Mouse (Mus musculus) heart, embryonic 16.5 days (tissue): ENCODE data around the gene Cdca5. TPM values are rescaled to one million over a fixed set of nuclear protein-coding genes. Genes with fewer than 3 reads are reported as not detected.

Source experiments
- ATAC-seq: fragments of 200-750 bp; cut with Nextera tagmentation; replicated peaks from 2 replicates; pipeline ENCODE4 v1.8.0; 2017; ENCODE audit warnings: moderate number of reproducible peaks; ENCODE audit not compliant: insufficient read depth, low FRiP score; ENCODE audit errors: extremely low read depth
- H3K27ac ChIP-seq: fragments of 300-500 bp; sonication (generic); 2 replicates; pipeline ENCODE4 v1.5.1; 2014; ENCODE audit warnings: mild to moderate bottlenecking, low read length, control low read depth, moderate library complexity
- H3K27me3 ChIP-seq: fragments of 300-500 bp; sonication (generic); 2 replicates; pipeline ENCODE4 v1.6.1; 2014; ENCODE audit warnings: low read length, mixed read lengths; ENCODE audit not compliant: control insufficient read depth, insufficient read depth
- H3K36me3 ChIP-seq: fragments of 300-500 bp; sonication (generic); 2 replicates; pipeline ENCODE4 v1.6.1; 2014; ENCODE audit not compliant: control insufficient read depth, insufficient read depth
- H3K4me1 ChIP-seq: fragments of 300-500 bp; sonication (generic); 2 replicates; pipeline ENCODE4 v1.6.1; 2014; ENCODE audit warnings: low read length, mixed read lengths; ENCODE audit not compliant: control insufficient read depth, insufficient read depth
- H3K4me2 ChIP-seq: fragments of 300-500 bp; sonication (generic); 2 replicates; pipeline ENCODE4 v1.6.1; 2014; ENCODE audit warnings: low read depth, mild to moderate bottlenecking, control low read depth, low read length
- H3K4me3 ChIP-seq: fragments of 300-500 bp; sonication (generic); 2 replicates; pipeline ENCODE4 v1.5.1; 2014; ENCODE audit warnings: mild to moderate bottlenecking, control low read depth, low read length
- H3K9ac ChIP-seq: fragments of 300-500 bp; sonication (generic); 2 replicates; pipeline ENCODE4 v1.6.1; 2014; ENCODE audit warnings: low read length, control low read depth
- H3K9me3 ChIP-seq: fragments of 300-500 bp; sonication (generic); replicated peaks from 2 replicates; pipeline ENCODE4 v1.6.1; 2016; ENCODE audit warnings: low read length; ENCODE audit not compliant: control insufficient read depth
- WGBS: fragments of 180-500 bp; shearing (Covaris S2); extraction: QIAGEN DNeasy Blood & Tissue Kit; methylation state at CpG from one replicate; pipeline ENCODE4 v1.1.7; 2014; 5-methylcytosine and 5-hydroxymethylcytosine counted together
- polyA plus RNA-seq: library from polyadenylated mRNA; unstranded; fragments of >200 nt; fragmentation: Nextera tagmentation; extraction: Ambion mirVana; gene quantifications from 2 replicates; pipeline ENCODE4 v1.2.1, GENCODE M21; 2015

Gene Cdca5
- polyA plus RNA-seq, 1 experiment from 2014 or later = 28.1 TPM

DNA sequence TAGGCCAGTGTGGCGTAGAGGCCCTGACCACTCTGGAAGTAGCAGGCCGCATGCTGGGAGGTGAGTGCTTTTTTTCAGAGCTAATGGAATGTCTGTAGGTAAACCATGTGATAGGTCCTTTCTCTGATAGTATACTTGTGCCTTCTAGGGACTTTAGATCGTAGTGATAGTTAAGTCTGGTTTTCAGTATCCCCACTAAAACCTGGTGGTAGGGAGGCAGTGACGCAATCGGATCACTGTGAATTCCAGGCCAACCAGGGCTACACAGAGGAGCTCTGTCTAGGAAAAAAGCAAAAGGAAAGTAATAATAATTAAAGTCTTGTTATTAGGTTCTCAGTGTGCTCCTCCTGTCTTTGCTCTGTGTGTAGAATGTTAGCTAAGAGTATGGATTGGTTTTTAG lies 26.3 kb upstream of the Cdca5 start:
- Histone ChIP-seq H3K27me3 (no peaks in the 10 kb centered on the region), H3K9me3 (no peaks in the 10 kb centered on the region), H3K9ac (peak overlapping the region; percentile 94), H3K27ac (peak overlapping the region; percentile 83; the same call in 1 of the 2 replicates), H3K4me1 (peaks cover 30% of the 10 kb centered on the region), H3K36me3 (peaks cover 22% of the 10 kb centered on the region), H3K4me3 (peak overlapping the region; percentile 90), H3K4me2 (peak overlapping the region; percentile 88)
- ATAC-seq = no peak
- 28% methylated on average over 5 of the region's 5 CpGs for WGBS

DNA sequence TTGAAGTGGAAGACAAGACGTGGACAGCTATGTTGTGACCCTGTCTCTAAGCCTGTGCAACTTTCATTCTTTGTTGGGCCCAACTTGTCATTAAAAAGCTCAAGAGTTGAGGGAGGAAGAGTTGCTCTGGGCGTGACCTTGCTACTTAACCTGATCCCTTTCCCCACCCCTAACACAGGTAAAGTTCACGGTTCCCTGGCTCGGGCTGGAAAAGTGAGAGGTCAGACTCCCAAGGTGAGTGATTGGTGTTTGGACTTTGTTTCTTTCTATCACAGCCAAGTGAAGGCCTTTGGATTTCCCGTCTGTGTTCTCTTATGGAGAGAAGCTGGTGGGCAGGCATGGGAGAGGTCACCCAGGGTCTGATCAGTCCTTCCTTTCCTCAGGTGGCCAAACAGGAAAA lies 25.8 kb upstream of the Cdca5 start:
- no peak for ATAC-seq
- WGBS = 85% methylated on average over 5 of the region's 5 CpGs
- Histone ChIP-seq H3K36me3 (peaks cover 18% of the 10 kb centered on the region), H3K9me3 (no peaks in the 10 kb centered on the region), H3K27me3 (no peaks in the 10 kb centered on the region), H3K4me1 (peaks cover 30% of the 10 kb centered on the region), H3K4me3 (peak overlapping the region; percentile 90), H3K4me2 (peak overlapping the region; percentile 88), H3K27ac (no peak overlapping the region), H3K9ac (peak overlapping the region; percentile 94)

DNA sequence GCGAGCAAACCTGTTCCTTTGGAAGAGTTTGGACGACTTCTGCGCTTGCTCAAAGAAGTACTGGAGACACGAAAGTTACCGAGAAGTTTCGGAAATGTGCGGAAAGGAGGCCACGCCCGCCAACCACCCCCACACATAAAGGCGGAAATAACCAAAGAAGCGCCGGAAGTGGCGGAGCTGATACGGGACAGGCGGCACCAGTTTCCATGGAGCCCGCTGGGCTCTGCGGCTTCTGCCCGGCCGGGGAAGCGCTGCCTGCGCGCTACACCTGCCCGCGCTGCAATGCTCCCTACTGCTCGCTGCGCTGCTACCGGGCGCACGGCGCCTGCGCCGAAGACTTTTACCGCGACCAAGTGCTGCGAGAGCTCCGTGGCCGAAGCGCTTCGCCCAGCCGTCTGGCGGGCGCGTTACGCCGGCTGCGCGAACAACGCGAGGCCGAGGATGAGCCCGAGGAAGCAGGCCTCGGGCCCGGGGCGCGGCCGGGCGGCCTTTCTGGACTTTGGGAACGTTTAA lies 23.7 kb upstream of the Cdca5 start, which contains the start of gene Znhit2:
Gene Znhit2, plus strand, starts transcription at position 172 of the 513 bp plus-strand sequence.
- peaks cover 11% of the 10 kb centered on the region; the same call in 1 of the 2 replicates for H3K36me3 ChIP-seq
- WGBS = under 1% methylated on average over 58 of the region's 58 CpGs
- ATAC-seq = peak; percentile 73

DNA sequence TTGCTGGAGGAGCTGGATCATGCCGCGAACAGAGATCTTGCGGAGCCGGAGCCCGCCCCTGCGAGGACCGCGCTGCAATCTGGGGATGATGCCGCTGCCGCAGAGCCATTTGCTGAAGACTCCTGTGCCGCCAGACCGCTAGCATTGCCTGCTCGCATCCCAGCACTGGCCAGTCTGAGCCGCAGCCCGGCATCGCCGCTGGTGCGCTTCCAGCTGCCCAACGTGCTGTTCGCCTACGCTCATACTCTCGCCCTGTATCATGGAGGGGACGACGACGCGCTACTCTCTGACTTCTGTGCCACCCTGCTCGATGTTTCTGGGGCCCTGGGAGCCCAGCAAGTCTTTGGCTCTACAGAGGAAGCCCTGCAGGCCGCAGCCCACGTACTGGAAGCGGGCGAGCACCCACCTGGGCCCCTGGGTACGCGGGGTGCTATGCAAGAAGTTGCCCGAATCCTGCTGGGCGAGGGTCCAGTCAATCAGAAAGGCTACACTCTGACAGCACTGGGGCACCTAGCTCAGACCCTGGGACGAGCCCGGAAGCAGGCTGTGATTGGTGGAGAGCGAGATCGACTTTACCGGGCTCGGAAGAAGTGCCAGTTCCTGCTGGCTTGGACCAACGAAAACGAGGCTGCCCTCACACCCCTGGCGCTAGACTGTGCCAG lies 23.0 kb upstream of the Cdca5 start:
- no peaks in the 10 kb centered on the region for H3K27me3 ChIP-seq
- peaks cover 11% of the 10 kb centered on the region; the same call in 1 of the 2 replicates for H3K36me3 ChIP-seq
- WGBS = under 1% methylated on average over 44 of the region's 44 CpGs
- ATAC-seq = no peak
- peak overlapping the region; percentile 89 for H3K9ac ChIP-seq
- peak overlapping the region; percentile 78 for H3K4me3 ChIP-seq
- peak overlapping the region; percentile 68 for H3K4me2 ChIP-seq
- peaks cover 27% of the 10 kb centered on the region for H3K4me1 ChIP-seq
- peak overlapping the region; percentile 78 for H3K27ac ChIP-seq
- H3K9me3 ChIP-seq = no peaks in the 10 kb centered on the region

More for the DNA sequence above, 23.7 kb upstream of the Cdca5 start, which contains the start of gene Znhit2:
- H3K4me2 ChIP-seq = peak within 1 kb of the TSS; percentile 68
- peaks cover 30% of the 10 kb centered on the region for H3K4me1 ChIP-seq
- H3K4me3 ChIP-seq = peak within 1 kb of the TSS; percentile 78
- peak within 1 kb of the TSS; percentile 89 for H3K9ac ChIP-seq
- peak within 1 kb of the TSS; percentile 78 for H3K27ac ChIP-seq
- no peaks in the 10 kb centered on the region for H3K27me3 ChIP-seq
- no peaks in the 10 kb centered on the region for H3K9me3 ChIP-seq

DNA sequence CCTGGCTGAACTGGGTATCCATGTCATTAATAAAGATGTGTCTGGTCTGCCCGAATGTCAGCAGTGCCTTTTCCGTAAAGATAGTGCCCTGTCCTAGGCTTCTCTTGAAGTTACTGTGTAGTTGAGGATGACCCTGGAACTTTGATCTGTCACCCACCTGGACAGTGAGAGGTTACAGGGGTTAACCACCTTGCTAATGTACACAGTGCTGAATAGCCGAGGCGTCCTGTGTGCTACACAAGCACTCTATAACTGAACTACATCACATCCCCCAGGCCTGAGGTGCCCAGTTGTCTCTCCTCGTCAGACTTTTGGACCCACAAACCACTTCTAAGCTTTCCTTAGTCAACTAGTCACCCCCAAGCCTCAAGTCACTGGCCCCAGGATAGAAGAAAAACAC lies 22.4 kb upstream of the Cdca5 start:
- peak overlapping the region; percentile 78 for H3K4me3 ChIP-seq
- H3K9ac ChIP-seq = peak overlapping the region; percentile 89
- peaks cover 30% of the 10 kb centered on the region for H3K4me1 ChIP-seq
- no peaks in the 10 kb centered on the region for H3K27me3 ChIP-seq
- 63% methylated on average over 5 of the region's 5 CpGs for WGBS
- peaks cover 11% of the 10 kb centered on the region; the same call in 1 of the 2 replicates for H3K36me3 ChIP-seq
- ATAC-seq = no peak
- no peaks in the 10 kb centered on the region for H3K9me3 ChIP-seq
- H3K4me2 ChIP-seq = peak overlapping the region; percentile 68
- peak overlapping the region; percentile 78; the same call in 1 of the 2 replicates for H3K27ac ChIP-seq

DNA sequence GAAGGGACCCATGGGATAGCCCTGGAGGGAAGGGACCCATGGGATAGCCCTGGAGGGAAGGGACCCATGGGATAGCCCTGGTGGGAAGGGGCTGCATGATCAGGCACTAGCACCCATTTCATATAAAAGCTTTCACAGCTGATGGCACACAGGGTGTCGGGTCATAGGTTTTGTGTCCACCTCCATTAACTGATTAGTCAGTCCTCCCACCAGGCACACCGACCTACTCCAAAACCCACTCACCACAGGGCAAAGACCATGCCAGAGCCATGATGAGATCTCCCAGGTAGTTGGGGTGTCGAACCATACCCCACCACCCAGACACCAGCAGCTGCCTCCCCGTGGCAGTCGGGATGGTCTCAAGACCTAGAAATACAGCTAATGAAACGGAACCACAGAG lies 21.7 kb upstream of the Cdca5 start:
- Histone ChIP-seq H3K4me3 (no peak overlapping the region), H3K36me3 (peaks cover 11% of the 10 kb centered on the region; the same call in 1 of the 2 replicates), H3K4me2 (no peak overlapping the region), H3K27me3 (no peaks in the 10 kb centered on the region), H3K4me1 (peaks cover 33% of the 10 kb centered on the region), H3K27ac (no peak overlapping the region), H3K9ac (no peak overlapping the region), H3K9me3 (no peaks in the 10 kb centered on the region)
- no peak for ATAC-seq
- WGBS = 91% methylated on average over 6 of the region's 6 CpGs

DNA sequence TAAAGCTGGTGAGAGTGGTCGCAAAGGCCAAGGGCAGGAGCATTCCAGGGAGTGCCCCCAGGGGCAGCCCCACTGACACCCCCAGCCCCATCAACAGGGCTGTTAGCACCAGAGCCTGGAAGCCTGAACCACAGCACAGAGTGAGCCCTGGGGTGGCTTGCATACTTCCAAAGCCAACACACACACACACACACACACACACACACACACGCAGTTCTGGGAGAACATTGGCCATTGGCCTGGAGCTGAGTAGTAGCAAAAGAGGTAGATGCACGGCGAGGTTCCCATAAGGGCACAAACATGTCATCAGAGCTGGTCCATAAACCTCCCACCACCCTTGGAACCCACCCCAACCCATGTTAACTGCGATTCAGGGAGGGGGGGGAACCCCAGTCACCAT lies 18.2 kb upstream of the Cdca5 start:
- H3K9ac ChIP-seq = peak overlapping the region; percentile 73
- H3K9me3 ChIP-seq = no peaks in the 10 kb centered on the region
- peak overlapping the region; percentile 54 for H3K4me3 ChIP-seq
- no peaks in the 10 kb centered on the region for H3K27me3 ChIP-seq
- WGBS = 24% methylated on average over 5 of the region's 5 CpGs
- peaks cover 21% of the 10 kb centered on the region for H3K36me3 ChIP-seq
- peaks cover 25% of the 10 kb centered on the region for H3K4me1 ChIP-seq
- ATAC-seq = no peak
- H3K4me2 ChIP-seq = peak overlapping the region; percentile 95
- no peak overlapping the region for H3K27ac ChIP-seq

DNA sequence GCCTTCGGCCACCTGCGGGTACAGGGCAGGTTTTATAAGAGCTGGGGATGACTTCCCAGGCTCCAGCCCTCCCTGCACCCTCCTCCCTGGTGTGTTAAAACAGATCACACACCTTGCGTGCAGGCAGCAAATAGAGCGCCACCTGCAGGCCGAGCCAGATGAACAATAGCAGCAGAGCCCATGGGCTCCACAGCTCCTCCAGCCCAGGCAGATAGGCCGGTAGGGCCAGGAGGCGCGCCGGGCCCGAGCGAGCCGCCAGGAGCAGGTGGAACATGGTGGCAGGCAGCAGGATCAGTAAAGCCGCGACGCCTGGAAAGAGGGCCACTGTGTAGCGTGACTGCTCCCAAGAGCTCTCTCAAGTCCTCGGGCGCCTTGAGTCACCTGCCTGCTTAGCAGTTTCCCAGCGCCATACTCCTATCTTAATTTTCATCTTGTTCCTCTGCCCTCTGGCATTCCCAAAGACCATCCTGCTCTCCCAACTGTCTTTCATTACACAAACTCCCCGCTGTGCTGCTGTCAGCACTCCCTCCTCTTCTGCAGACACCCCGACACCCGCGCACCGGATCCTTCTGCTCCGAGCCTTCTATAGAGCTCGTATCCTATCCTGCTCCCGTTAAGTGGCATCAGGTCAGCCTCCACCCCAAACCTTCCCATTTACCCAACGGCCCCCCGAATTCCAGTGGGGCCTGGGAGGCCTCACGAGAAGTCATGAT lies 17.6 kb upstream of the Cdca5 start:
- Histone ChIP-seq H3K4me3 (peak overlapping the region; percentile 54), H3K9ac (peak overlapping the region; percentile 73), H3K27ac (peak overlapping the region; percentile 21), H3K4me2 (peak overlapping the region; percentile 95), H3K9me3 (no peaks in the 10 kb centered on the region), H3K36me3 (peaks cover 21% of the 10 kb centered on the region), H3K4me1 (peaks cover 23% of the 10 kb centered on the region), H3K27me3 (no peaks in the 10 kb centered on the region)
- peak; percentile 33 for ATAC-seq
- under 1% methylated on average over 30 of the region's 30 CpGs for WGBS
